10 mouse cellular contexts compared by ENCODE assay signal in genomic region chr2:147194711-147195615, GRCm38 (mm10). TPM values are rescaled to one million over a fixed set of nuclear protein-coding genes. Genes with fewer than 3 reads are reported as not detected.
DNase-seq lines count a peak whose midpoint lies in the region; ATAC-seq lines count a peak whose summit lies in the region.
"Had no signal": no experiment of that assay in that cellular context is flagged by ENCODE, and none has a peak within 500 bp of the region (broad histone marks: within the 10 kb centered on the region; RNA-seq: fewer than 3 reads in every experiment).

No protein-coding gene starts in this region.

- H3K9ac ChIP-seq in heart, embryonic 14.5 days (ENCODE audit: low read length): no peak overlapping the region
- peak overlapping the region; percentile 38 for H3K9ac ChIP-seq in hindbrain, embryonic 12.5 days
- H3K9ac ChIP-seq in midbrain, embryonic 14.5 days (replicated peaks; ENCODE audit: low read length): peak overlapping the region; percentile 20; the same call in 1 of the 2 replicates

- no peaks in the 10 kb centered on the region for H3K36me3 ChIP-seq in heart, embryonic 14.5 days (ENCODE audit: control insufficient read depth, insufficient read depth, low read length)
- no peaks in the 10 kb centered on the region for H3K36me3 ChIP-seq in hindbrain, embryonic 12.5 days
- H3K36me3 ChIP-seq in midbrain, embryonic 14.5 days (ENCODE audit: control insufficient read depth, insufficient read depth, low read length): no peaks in the 10 kb centered on the region

- no peak overlapping the region for H3K27ac ChIP-seq in heart, embryonic 14.5 days (replicated peaks in 1 of 2; ENCODE audit: control insufficient read depth in 1 of 2, insufficient read depth in 1 of 2, low read depth in 2 of 2, low read length in 2 of 2)
- no peak overlapping the region for H3K27ac ChIP-seq in hindbrain, embryonic 12.5 days
- H3K27ac ChIP-seq in midbrain, embryonic 14.5 days (replicated peaks; ENCODE audit: low read depth, low read length): 0 out of 2 replicates have a peak overlapping the region, but pooled peaks have one; percentile 5

- H3K4me1 ChIP-seq in heart, embryonic 14.5 days (ENCODE audit: control insufficient read depth in 2 of 2, insufficient read depth in 2 of 2, low read length in 2 of 2): peaks cover 4 to 16% of the 10 kb centered on the region in 2 experiments; a peak in 3 of 4 replicates
- peaks cover 21% of the 10 kb centered on the region for H3K4me1 ChIP-seq in hindbrain, embryonic 12.5 days
- peaks cover 7% of the 10 kb centered on the region for H3K4me1 ChIP-seq in midbrain, embryonic 14.5 days (ENCODE audit: control insufficient read depth, insufficient read depth, low read length)

- H3K27me3 ChIP-seq in heart, embryonic 14.5 days (ENCODE audit: control insufficient read depth, insufficient read depth, low read length): peaks cover 88% of the 10 kb centered on the region
- H3K27me3 ChIP-seq in hindbrain, embryonic 12.5 days: peaks cover 94% of the 10 kb centered on the region
- peaks cover 95% of the 10 kb centered on the region for H3K27me3 ChIP-seq in midbrain, embryonic 14.5 days (ENCODE audit: control insufficient read depth, insufficient read depth, low read length)

- 1% methylated on average over 70 of the region's 71 CpGs for WGBS in heart, embryonic 14.5 days
- WGBS in hindbrain, embryonic 12.5 days: under 1% methylated on average over 71 of the region's 71 CpGs
- under 1% methylated on average over 71 of the region's 71 CpGs for WGBS in midbrain, embryonic 14.5 days

- no peak for ATAC-seq in heart, embryonic 14.5 days (ENCODE audit: insufficient number of reproducible peaks, insufficient read depth, low FRiP score, low read depth)
- peak; percentile 49 for ATAC-seq in hindbrain, embryonic 12.5 days (ENCODE audit: low FRiP score)
- peak; percentile 41; the same call in 1 of the 2 replicates for ATAC-seq in midbrain, embryonic 14.5 days (ENCODE audit: low FRiP score, low TSS enrichment)

- peak overlapping the region; percentile 42 to 43 for H3K4me3 ChIP-seq in heart, embryonic 14.5 days (ENCODE audit: control insufficient read depth in 1 of 2, insufficient read depth in 1 of 2, low read depth in 1 of 2, low read length in 2 of 2)
- peak overlapping the region; percentile 30 for H3K4me3 ChIP-seq in hindbrain, embryonic 12.5 days
- peak overlapping the region; percentile 35 for H3K4me3 ChIP-seq in midbrain, embryonic 14.5 days (replicated peaks; ENCODE audit: low read depth, low read length)
- H3K4me3 ChIP-seq: erythroblast, embryonic 14.5 days had no signal

- DNase-seq in heart, adult 11 months: no peak
- peak; percentile 75 for DNase-seq in ZHBTc4 (ENCODE audit: low read depth, low spot score)
- peak; percentile 48 for DNase-seq in midbrain, embryonic 14.5 days
- no peak for DNase-seq in frontal cortex, postnatal 25 days (ENCODE audit: low spot score in 2 of 2)
- no peak for DNase-seq in frontal cortex, postnatal 36 days (ENCODE audit: low spot score in 2 of 2)
- no peak for DNase-seq in adrenal gland, adult 8-10 months

- no peaks in the 10 kb centered on the region for H3K9me3 ChIP-seq in heart, embryonic 14.5 days (ENCODE audit: control insufficient read depth, low read length)
- H3K9me3 ChIP-seq in hindbrain, embryonic 12.5 days (replicated peaks): no peaks in the 10 kb centered on the region
- H3K9me3 ChIP-seq in midbrain, embryonic 14.5 days (ENCODE audit: control insufficient read depth, low read length): no peaks in the 10 kb centered on the region

- peak overlapping the region; percentile 65 for H3K4me2 ChIP-seq in heart, embryonic 14.5 days (ENCODE audit: low read length)
- H3K4me2 ChIP-seq in hindbrain, embryonic 12.5 days (replicated peaks): peak overlapping the region; percentile 55
- peak overlapping the region; percentile 56 for H3K4me2 ChIP-seq in midbrain, embryonic 14.5 days (ENCODE audit: low read length)

RNA-seq across cellular contexts. Expression of gene Nkx2-2, which starts 0.9 kb away (rescaled TPM):
- not detected in 2 replicates for polyA plus RNA-seq in heart, embryonic 14.5 days (2014; fragmentation: Nextera tagmentation; extraction: Ambion mirVana)
- 2.9 and 3.6 TPM in 2 replicates for polyA plus RNA-seq in hindbrain, embryonic 12.5 days (2016; fragmentation: Nextera tagmentation; extraction: Ambion mirVana)
- polyA plus RNA-seq in midbrain, embryonic 14.5 days (2014; fragmentation: Nextera tagmentation; extraction: Ambion mirVana): 6.2 and 6.5 TPM in 2 replicates
- not detected for total RNA-seq in adrenal gland, adult 8-10 months (2022)
- total RNA-seq: CH12.LX had no signal
- polyA plus RNA-seq: erythroblast, embryonic 14.5 days had no signal

Comparison
In these comparisons a context has a peak if more than half of its experiments do, and no peak if none do; other contexts are left out.
1. DNase-seq: peak in ZHBTc4 (single experiment) and midbrain, embryonic 14.5 days (single experiment); none in heart, adult 11 months (single experiment), frontal cortex, postnatal 25 days (0 of 2), frontal cortex, postnatal 36 days (0 of 2) and adrenal gland, adult 8-10 months (single experiment).
2. Peak in every context shown above with its lines, with median percentiles within 50 percentile points of each other: H3K4me2 ChIP-seq and H3K4me3 ChIP-seq.